Mouse (Mus musculus): ENCODE measurements around the gene Slc9b2. TPM values are rescaled to one million over a fixed set of nuclear protein-coding genes. Genes with fewer than 3 reads are reported as not detected.
A peak's percentile ranks its signal among the peaks of the same experiment; 100 is the strongest.

The Slc9b2 gene
- polyA plus RNA-seq, 1 experiment from 2014 or later, result 3.1 TPM

- no peak for ATAC-seq (ENCODE audit: low FRiP score, low TSS enrichment)
- 82% methylated on average over 8 of the region's 8 CpGs for WGBS
- peak overlapping the region; percentile 16; the same call in 1 of the 2 replicates for H3K4me2 ChIP-seq (replicated peaks; ENCODE audit: low read depth, low read length)
- no peaks in the 10 kb centered on the region for H3K27me3 ChIP-seq (ENCODE audit: insufficient read depth, low read length)
- peaks cover 4% of the 10 kb centered on the region; the same call in 1 of the 2 replicates for H3K4me1 ChIP-seq (ENCODE audit: insufficient read depth, low read length)
- no peak overlapping the region for H3K9ac ChIP-seq (replicated peaks; ENCODE audit: low read length)
- no peaks in the 10 kb centered on the region for H3K36me3 ChIP-seq (ENCODE audit: insufficient read depth, low read length)
- 0 out of 2 replicates have a peak, but pooled peaks cover 5% of the 10 kb centered on the region for H3K9me3 ChIP-seq (ENCODE audit: low read length)
- H3K4me3 ChIP-seq (ENCODE audit: low read length), result no peak overlapping the region
- H3K27ac ChIP-seq (ENCODE audit: low read length), result no peak overlapping the region
Observed at GRCm38 (mm10) chr3:135281701-135282100, 25.8 kb upstream of the Slc9b2 start.

- no peaks in the 10 kb centered on the region for H3K27me3 ChIP-seq (ENCODE audit: insufficient read depth, low read length)
- H3K9ac ChIP-seq (replicated peaks; ENCODE audit: low read length), result no peak overlapping the region
- H3K36me3 ChIP-seq (ENCODE audit: insufficient read depth, low read length), result no peaks in the 10 kb centered on the region
- no peaks in the 10 kb centered on the region for H3K9me3 ChIP-seq (ENCODE audit: low read length)
- 79% methylated on average over 11 of the region's 11 CpGs for WGBS
- ATAC-seq (ENCODE audit: low FRiP score, low TSS enrichment), result no peak
- H3K4me3 ChIP-seq (ENCODE audit: low read length), result no peak overlapping the region
- no peak overlapping the region for H3K4me2 ChIP-seq (replicated peaks; ENCODE audit: low read depth, low read length)
- peaks cover 4% of the 10 kb centered on the region; the same call in 1 of the 2 replicates for H3K4me1 ChIP-seq (ENCODE audit: insufficient read depth, low read length)
- no peak overlapping the region for H3K27ac ChIP-seq (ENCODE audit: low read length)
Observed at GRCm38 (mm10) chr3:135285256-135285655, 22.2 kb upstream of the Slc9b2 start.

- 78% methylated on average over 3 of the region's 3 CpGs for WGBS
- H3K4me1 ChIP-seq (ENCODE audit: insufficient read depth, low read length), result peaks cover 4% of the 10 kb centered on the region; the same call in 1 of the 2 replicates
- no peak overlapping the region for H3K4me3 ChIP-seq (ENCODE audit: low read length)
- H3K9ac ChIP-seq (replicated peaks; ENCODE audit: low read length), result no peak overlapping the region
- H3K4me2 ChIP-seq (replicated peaks; ENCODE audit: low read depth, low read length), result no peak overlapping the region
- no peak overlapping the region for H3K27ac ChIP-seq (ENCODE audit: low read length)
- no peaks in the 10 kb centered on the region for H3K27me3 ChIP-seq (ENCODE audit: insufficient read depth, low read length)
- H3K9me3 ChIP-seq (ENCODE audit: low read length), result no peaks in the 10 kb centered on the region
- ATAC-seq (ENCODE audit: low FRiP score, low TSS enrichment), result no peak
- H3K36me3 ChIP-seq (ENCODE audit: insufficient read depth, low read length), result no peaks in the 10 kb centered on the region
Observed at GRCm38 (mm10) chr3:135285807-135286206, 21.7 kb upstream of the Slc9b2 start.

GRCm38 (mm10) chr3:135288138-135288750 is 19.3 kb upstream of the Slc9b2 start:
- Histone ChIP-seq H3K4me3 (ENCODE audit: low read length) (no peak overlapping the region), H3K4me2 (replicated peaks; ENCODE audit: low read depth, low read length) (no peak overlapping the region), H3K9ac (replicated peaks; ENCODE audit: low read length) (no peak overlapping the region), H3K9me3 (ENCODE audit: low read length) (no peaks in the 10 kb centered on the region), H3K36me3 (ENCODE audit: insufficient read depth, low read length) (no peaks in the 10 kb centered on the region), H3K27me3 (ENCODE audit: insufficient read depth, low read length) (no peaks in the 10 kb centered on the region), H3K4me1 (ENCODE audit: insufficient read depth, low read length) (no peaks in the 10 kb centered on the region), H3K27ac (ENCODE audit: low read length) (peak overlapping the region; percentile 56; the same call in 1 of the 2 replicates)
- 70% methylated on average over 8 of the region's 8 CpGs for WGBS
- ATAC-seq (ENCODE audit: low FRiP score, low TSS enrichment), result peak; percentile 64; the same call in 1 of the 2 replicates

DNA sequence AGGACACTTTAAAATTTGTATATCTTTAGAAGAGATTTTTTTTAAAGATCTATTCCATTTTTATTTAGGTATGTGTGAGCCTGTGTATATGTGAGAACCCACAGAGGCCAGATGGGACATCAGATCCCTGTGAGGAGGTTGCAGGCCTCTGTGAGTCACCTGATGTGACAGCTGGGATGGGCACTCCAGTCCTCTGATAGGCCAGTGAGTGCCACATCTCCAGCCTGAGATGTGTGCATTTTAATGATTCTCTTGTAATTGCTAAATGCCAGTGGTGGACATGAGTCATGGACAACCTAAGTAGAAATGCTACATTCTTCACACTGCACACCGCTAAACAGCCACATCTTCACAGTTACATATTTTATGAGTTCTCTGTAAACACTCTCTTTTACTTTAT is 18.4 kb upstream of the Slc9b2 start:
- 79% methylated on average over 1 of the region's 1 CpGs for WGBS
- Histone ChIP-seq H3K9ac (replicated peaks; ENCODE audit: low read length) (no peak overlapping the region), H3K4me3 (ENCODE audit: low read length) (no peak overlapping the region), H3K27ac (ENCODE audit: low read length) (no peak overlapping the region), H3K4me1 (ENCODE audit: insufficient read depth, low read length) (no peaks in the 10 kb centered on the region), H3K4me2 (replicated peaks; ENCODE audit: low read depth, low read length) (no peak overlapping the region), H3K9me3 (ENCODE audit: low read length) (no peaks in the 10 kb centered on the region), H3K36me3 (ENCODE audit: insufficient read depth, low read length) (no peaks in the 10 kb centered on the region), H3K27me3 (ENCODE audit: insufficient read depth, low read length) (no peaks in the 10 kb centered on the region)
- no peak for ATAC-seq (ENCODE audit: low FRiP score, low TSS enrichment)

GRCm38 (mm10) chr3:135290249-135290894 is 17.1 kb upstream of the Slc9b2 start:
- WGBS, result 95% methylated on average over 7 of the region's 7 CpGs
- Histone ChIP-seq H3K4me3 (ENCODE audit: low read length) (no peak overlapping the region), H3K27me3 (ENCODE audit: insufficient read depth, low read length) (no peaks in the 10 kb centered on the region), H3K4me1 (ENCODE audit: insufficient read depth, low read length) (no peaks in the 10 kb centered on the region), H3K4me2 (replicated peaks; ENCODE audit: low read depth, low read length) (no peak overlapping the region), H3K9me3 (ENCODE audit: low read length) (no peaks in the 10 kb centered on the region), H3K27ac (ENCODE audit: low read length) (no peak overlapping the region), H3K9ac (replicated peaks; ENCODE audit: low read length) (no peak overlapping the region), H3K36me3 (ENCODE audit: insufficient read depth, low read length) (no peaks in the 10 kb centered on the region)
- peak; percentile 62 for ATAC-seq (ENCODE audit: low FRiP score, low TSS enrichment)

GRCm38 (mm10) chr3:135293703-135294102 is 13.8 kb upstream of the Slc9b2 start:
- no peak overlapping the region for H3K4me2 ChIP-seq (replicated peaks; ENCODE audit: low read depth, low read length)
- WGBS, result 51% methylated on average over 7 of the region's 7 CpGs

GRCm38 (mm10) chr3:135295559-135295958 is 11.9 kb upstream of the Slc9b2 start:
- ATAC-seq (ENCODE audit: low FRiP score, low TSS enrichment), result no peak
- Histone ChIP-seq H3K9ac (replicated peaks; ENCODE audit: low read length) (no peak overlapping the region), H3K27ac (ENCODE audit: low read length) (no peak overlapping the region), H3K27me3 (ENCODE audit: insufficient read depth, low read length) (no peaks in the 10 kb centered on the region), H3K36me3 (ENCODE audit: insufficient read depth, low read length) (no peaks in the 10 kb centered on the region), H3K4me2 (replicated peaks; ENCODE audit: low read depth, low read length) (no peak overlapping the region), H3K4me1 (ENCODE audit: insufficient read depth, low read length) (no peaks in the 10 kb centered on the region), H3K4me3 (ENCODE audit: low read length) (no peak overlapping the region), H3K9me3 (ENCODE audit: low read length) (no peaks in the 10 kb centered on the region)
- 78% methylated on average over 1 of the region's 1 CpGs for WGBS

More at GRCm38 (mm10) chr3:135293703-135294102, 13.8 kb upstream of the Slc9b2 start:
- ATAC-seq (ENCODE audit: low FRiP score, low TSS enrichment), result no peak
- H3K9me3 ChIP-seq (ENCODE audit: low read length), result no peaks in the 10 kb centered on the region
- H3K4me1 ChIP-seq (ENCODE audit: insufficient read depth, low read length), result no peaks in the 10 kb centered on the region
- H3K36me3 ChIP-seq (ENCODE audit: insufficient read depth, low read length), result no peaks in the 10 kb centered on the region
- no peak overlapping the region for H3K9ac ChIP-seq (replicated peaks; ENCODE audit: low read length)
- H3K27ac ChIP-seq (ENCODE audit: low read length), result no peak overlapping the region
- no peaks in the 10 kb centered on the region for H3K27me3 ChIP-seq (ENCODE audit: insufficient read depth, low read length)
- H3K4me3 ChIP-seq (ENCODE audit: low read length), result no peak overlapping the region

- no peak overlapping the region for H3K4me3 ChIP-seq (ENCODE audit: low read length)
- no peaks in the 10 kb centered on the region for H3K9me3 ChIP-seq (ENCODE audit: low read length)
- no peaks in the 10 kb centered on the region for H3K27me3 ChIP-seq (ENCODE audit: insufficient read depth, low read length)
- no peak overlapping the region for H3K27ac ChIP-seq (ENCODE audit: low read length)
- ATAC-seq (ENCODE audit: low FRiP score, low TSS enrichment), result no peak
- no peaks in the 10 kb centered on the region for H3K36me3 ChIP-seq (ENCODE audit: insufficient read depth, low read length)
- H3K4me2 ChIP-seq (replicated peaks; ENCODE audit: low read depth, low read length), result no peak overlapping the region
- no peak overlapping the region for H3K9ac ChIP-seq (replicated peaks; ENCODE audit: low read length)
- 83% methylated on average over 3 of the region's 3 CpGs for WGBS
- no peaks in the 10 kb centered on the region for H3K4me1 ChIP-seq (ENCODE audit: insufficient read depth, low read length)
Observed at GRCm38 (mm10) chr3:135298560-135298959, 8.9 kb upstream of the Slc9b2 start.

- Histone ChIP-seq H3K4me1 (ENCODE audit: insufficient read depth, low read length) (no peaks in the 10 kb centered on the region), H3K4me2 (replicated peaks; ENCODE audit: low read depth, low read length) (no peak overlapping the region), H3K4me3 (ENCODE audit: low read length) (no peak overlapping the region), H3K27ac (ENCODE audit: low read length) (no peak overlapping the region), H3K9ac (replicated peaks; ENCODE audit: low read length) (no peak overlapping the region), H3K9me3 (ENCODE audit: low read length) (no peaks in the 10 kb centered on the region), H3K27me3 (ENCODE audit: insufficient read depth, low read length) (no peaks in the 10 kb centered on the region), H3K36me3 (ENCODE audit: insufficient read depth, low read length) (no peaks in the 10 kb centered on the region)
- no peak for ATAC-seq (ENCODE audit: low FRiP score, low TSS enrichment)
- 34% methylated on average over 6 of the region's 6 CpGs for WGBS
Observed at GRCm38 (mm10) chr3:135300081-135300480, 7.4 kb upstream of the Slc9b2 start.
